Mouse (Mus musculus): ENCODE measurements at regions not wholly inside any gene's neighbourhood (a gene's known extent, or its start where the extent isn't known, plus 50 kb on each side); places are given as distances from the start of the nearest gene placed in this dataset.
"Not testable (repeated sequence)": the region's sequence is repeated elsewhere in the genome, so short reads cannot be mapped to it uniquely, and the experiment has no call there.

GRCm38 (mm10) chr1:157048996-157049395 lies 59.5 kb downstream of the Tex35 start:
- DNase-seq (ENCODE audit: low spot score): no peak

- no peak for DNase-seq (ENCODE audit: low spot score)
Measured at GRCm38 (mm10) chr1:157048201-157048923, 60.1 kb downstream of the Tex35 start.

GRCm38 (mm10) chr1:157047751-157048200 lies 60.7 kb downstream of the Tex35 start:
- DNase-seq (ENCODE audit: low spot score): no peak

- no peak for DNase-seq (ENCODE audit: low spot score)
Measured at GRCm38 (mm10) chr1:157046760-157047182, 61.7 kb downstream of the Tex35 start.

- peak; percentile 27 for DNase-seq (ENCODE audit: low spot score)
Measured at GRCm38 (mm10) chr1:157039836-157040196, 68.7 kb downstream of the Tex35 start.

- DNase-seq (ENCODE audit: low spot score): peak; percentile 34
Measured at GRCm38 (mm10) chr1:157039016-157039835, 69.3 kb downstream of the Tex35 start.

- no peak for DNase-seq (ENCODE audit: low spot score)
Measured at GRCm38 (mm10) chr1:157038111-157039008, 70.1 kb downstream of the Tex35 start.

GRCm38 (mm10) chr1:157037246-157037991 lies 71.1 kb downstream of the Tex35 start:
- DNase-seq (ENCODE audit: low spot score): no peak

- DNase-seq (ENCODE audit: low spot score): no peak
Measured at GRCm38 (mm10) chr1:157036779-157037178, 71.7 kb downstream of the Tex35 start.

GRCm38 (mm10) chr1:157035221-157035620 lies 73.3 kb downstream of the Tex35 start:
- not testable (repeated sequence) for DNase-seq (ENCODE audit: low spot score)

GRCm38 (mm10) chr1:157028682-157029081 lies 79.8 kb downstream of the Tex35 start:
- no peak for DNase-seq (ENCODE audit: low spot score)

- no peak for DNase-seq (ENCODE audit: low spot score)
Measured at GRCm38 (mm10) chr1:157027681-157028080, 80.8 kb downstream of the Tex35 start.

GRCm38 (mm10) chr1:157023462-157023861 lies 84.0 kb upstream of the Ralgps2 start:
- DNase-seq (ENCODE audit: low spot score): no peak

GRCm38 (mm10) chr1:157022456-157023435 lies 83.3 kb upstream of the Ralgps2 start:
- DNase-seq (ENCODE audit: low spot score): no peak

- DNase-seq (ENCODE audit: low spot score): no peak
Measured at GRCm38 (mm10) chr1:157019892-157020291, 80.5 kb upstream of the Ralgps2 start.

GRCm38 (mm10) chr1:157018726-157019125 lies 79.3 kb upstream of the Ralgps2 start:
- no peak for DNase-seq (ENCODE audit: low spot score)

GRCm38 (mm10) chr1:157017198-157017994 lies 78.0 kb upstream of the Ralgps2 start:
- no peak for DNase-seq (ENCODE audit: low spot score)

- DNase-seq (ENCODE audit: low spot score): no peak
Measured at GRCm38 (mm10) chr1:157016625-157017024, 77.2 kb upstream of the Ralgps2 start.

Data from yolk sac, embryonic 10.5 days (tissue).